Mouse (Mus musculus) thymus, adult 2 months (tissue): Measurements from ENCODE around the gene Gm49416.

Source experiments
- CTCF ChIP-seq: fragments of 200-500 bp; IDR thresholded peaks from 2 replicates; pipeline ENCODE4 v1.5.1; 2012; ENCODE audit warnings: mild to moderate bottlenecking, control low read depth, low read length, moderate library complexity, borderline replicate concordance; ENCODE audit not compliant: control insufficient read depth, poor library complexity, insufficient read depth; ENCODE audit errors: extremely low read depth
- POLR2A ChIP-seq: fragments of 200-500 bp; IDR thresholded peaks from 2 replicates; pipeline ENCODE4 v1.6.1; 2012; ENCODE audit warnings: mild to moderate bottlenecking, low read length, control low read depth, moderate library complexity; ENCODE audit not compliant: control insufficient read depth, poor library complexity, insufficient read depth; ENCODE audit errors: extremely low read depth

DNA sequence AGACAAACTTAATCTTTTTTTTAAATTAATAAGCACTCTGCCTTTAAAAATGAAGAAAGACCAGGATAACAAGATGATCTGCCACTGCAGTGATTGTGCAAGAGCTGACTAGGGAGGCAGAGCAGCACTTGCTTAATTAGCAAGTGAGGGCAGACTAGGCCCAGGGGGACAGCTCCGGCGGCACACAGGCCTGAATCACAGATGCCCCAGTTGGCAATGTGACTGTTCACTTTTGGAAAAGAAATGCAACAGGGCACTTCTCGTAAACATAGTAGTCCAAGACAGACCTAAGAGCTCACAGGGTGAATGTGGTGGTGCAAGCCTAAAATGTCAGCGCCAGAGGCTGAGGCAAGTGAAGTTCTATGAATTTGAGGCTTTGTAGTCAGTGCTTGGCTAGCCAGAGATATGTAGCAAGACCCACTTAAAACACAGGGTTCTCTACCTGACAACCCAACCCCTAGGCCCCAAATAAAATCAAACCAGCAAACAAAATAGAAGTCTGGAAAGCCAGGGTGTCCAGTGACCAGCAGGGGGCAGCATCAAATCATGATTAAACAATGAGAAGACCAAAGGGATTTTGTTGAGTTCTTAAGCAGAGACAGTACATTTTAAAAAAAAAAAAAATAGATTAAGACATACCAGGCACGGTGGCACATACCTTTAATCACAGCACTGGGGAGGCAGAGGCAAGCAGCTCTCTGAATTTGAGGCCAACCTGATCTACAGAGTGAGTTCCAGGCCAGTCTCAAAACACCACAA, 44.2 kb upstream of the Gm49416 start:
- TF ChIP-seq CTCF (no peak), POLR2A (no peak)
